Mouse (Mus musculus): Measurements from ENCODE around the gene Phc2.

GRCm38 (mm10) chr4:128770698-128771097 lies 116.2 kb downstream of the Phc2 start:
- no peak for TF ChIP-seq CTCF (IDR thresholded peaks at IDR 0.05)
- no peak for TF ChIP-seq EP300 (IDR thresholded peaks at IDR 0.05)
